Mouse (Mus musculus) small intestine, adult 2 months (tissue): Measurements from ENCODE around the gene Nod2.

Experiments used
- CTCF ChIP-seq: fragments of 200-500 bp; IDR thresholded peaks from 2 replicates; pipeline ENCODE4 v1.5.1; 2012; ENCODE audit warnings: low read depth, mild to moderate bottlenecking, control low read depth, inconsistent platforms, low read length, moderate library complexity, mixed read lengths; ENCODE audit not compliant: insufficient replicate concordance, insufficient read length; ENCODE audit errors: extremely low read depth
- POLR2A ChIP-seq: fragments of 200-500 bp; IDR thresholded peaks from 2 replicates; pipeline ENCODE4 v1.6.1; 2012; ENCODE audit warnings: low read depth, mild to moderate bottlenecking, control low read depth, inconsistent platforms, low read length, moderate library complexity

- TF ChIP-seq CTCF (no peak), POLR2A (no peak)
These were observed 12.8 kb downstream of the Nod2 start for GRCm38 (mm10) chr8:88659873-88660272.
